Mouse (Mus musculus): ENCODE results near the gene Aar2. TPM values are rescaled to one million over a fixed set of nuclear protein-coding genes. Genes with fewer than 3 reads are reported as not detected.
A peak's percentile ranks its signal among the peaks of the same experiment; 100 is the strongest.

The Aar2 gene
- total RNA-seq, 2 experiments from 2014 or later, result 35.8 to 38.4 TPM

GRCm38 (mm10) chr2:156563557-156563956 lies 16.2 kb downstream of the Aar2 start:
- DNase-seq (ENCODE audit: low spot score in 2 of 2), result peak; percentile 43 to 49

- DNase-seq (ENCODE audit: low spot score in 2 of 2), result no peak
These were observed 19.1 kb downstream of the Aar2 start for GRCm38 (mm10) chr2:156566512-156566911.

- no peak for DNase-seq (ENCODE audit: low spot score in 2 of 2)
These were observed 21.3 kb downstream of the Aar2 start for GRCm38 (mm10) chr2:156568647-156569046.

GRCm38 (mm10) chr2:156569261-156569660 lies 21.9 kb downstream of the Aar2 start:
- no peak for DNase-seq (ENCODE audit: low spot score in 2 of 2)

GRCm38 (mm10) chr2:156571521-156571920 lies 24.1 kb downstream of the Aar2 start:
- no peak for DNase-seq (ENCODE audit: low spot score in 2 of 2)

GRCm38 (mm10) chr2:156576850-156577587 lies 29.6 kb downstream of the Aar2 start:
- DNase-seq (ENCODE audit: low spot score in 2 of 2), result no peak

GRCm38 (mm10) chr2:156580507-156580906 lies 33.1 kb downstream of the Aar2 start:
- DNase-seq (ENCODE audit: low spot score in 2 of 2), result no peak

GRCm38 (mm10) chr2:156581244-156581643 lies 33.9 kb downstream of the Aar2 start:
- DNase-seq (ENCODE audit: low spot score in 2 of 2), result peak; percentile 84 to 92

- DNase-seq (ENCODE audit: low spot score in 2 of 2), result no peak
These were observed 35.5 kb downstream of the Aar2 start for GRCm38 (mm10) chr2:156582887-156583286.

GRCm38 (mm10) chr2:156584154-156584796 lies 36.9 kb downstream of the Aar2 start:
- peak; percentile 36 to 40 for DNase-seq (ENCODE audit: low spot score in 2 of 2)

- DNase-seq (ENCODE audit: low spot score in 2 of 2), result peak; percentile 45 to 47
These were observed 37.5 kb downstream of the Aar2 start for GRCm38 (mm10) chr2:156584797-156585471.

- DNase-seq (ENCODE audit: low spot score in 2 of 2), result no peak
These were observed 42.1 kb downstream of the Aar2 start for GRCm38 (mm10) chr2:156589481-156589880.

- no peak for DNase-seq (ENCODE audit: low spot score in 2 of 2)
These were observed 47.7 kb downstream of the Aar2 start for GRCm38 (mm10) chr2:156594987-156595490.

GRCm38 (mm10) chr2:156602581-156602980 lies 55.2 kb downstream of the Aar2 start:
- no peak for DNase-seq (ENCODE audit: low spot score in 2 of 2)

GRCm38 (mm10) chr2:156603671-156604070 lies 56.3 kb downstream of the Aar2 start:
- DNase-seq (ENCODE audit: low spot score in 2 of 2), result no peak

GRCm38 (mm10) chr2:156605144-156605543 lies 57.8 kb downstream of the Aar2 start:
- DNase-seq (ENCODE audit: low spot score in 2 of 2), result no peak

- DNase-seq (ENCODE audit: low spot score in 2 of 2), result no peak
These were observed 58.6 kb downstream of the Aar2 start for GRCm38 (mm10) chr2:156605971-156606370.

GRCm38 (mm10) chr2:156613081-156613540 lies 65.7 kb downstream of the Aar2 start:
- DNase-seq (ENCODE audit: low spot score in 2 of 2), result peak; percentile 79 to 82

- DNase-seq (ENCODE audit: low spot score in 2 of 2), result peak; percentile 32 to 53
These were observed 66.3 kb downstream of the Aar2 start, which contains the start of gene Dlgap4 for GRCm38 (mm10) chr2:156613541-156614257. Dlgap4 (plus strand) TSS chr2:156613705.

- peak in 1 of 2 experiments; percentile 41 for DNase-seq (ENCODE audit: low spot score in 2 of 2)
These were observed 66.8 kb downstream of the Aar2 start for GRCm38 (mm10) chr2:156614258-156614556.

Measured in left cerebral cortex, adult 18-20 months (tissue).